Mouse (Mus musculus): ENCODE measurements around the gene Akap7. TPM values are rescaled to one million over a fixed set of nuclear protein-coding genes. Genes with fewer than 3 reads are reported as not detected.

Gene Akap7
- polyA plus RNA-seq (2016; fragmentation: Nextera tagmentation; extraction: Ambion mirVana) = 17.0 and 18.2 TPM in 2 replicates

DNA sequence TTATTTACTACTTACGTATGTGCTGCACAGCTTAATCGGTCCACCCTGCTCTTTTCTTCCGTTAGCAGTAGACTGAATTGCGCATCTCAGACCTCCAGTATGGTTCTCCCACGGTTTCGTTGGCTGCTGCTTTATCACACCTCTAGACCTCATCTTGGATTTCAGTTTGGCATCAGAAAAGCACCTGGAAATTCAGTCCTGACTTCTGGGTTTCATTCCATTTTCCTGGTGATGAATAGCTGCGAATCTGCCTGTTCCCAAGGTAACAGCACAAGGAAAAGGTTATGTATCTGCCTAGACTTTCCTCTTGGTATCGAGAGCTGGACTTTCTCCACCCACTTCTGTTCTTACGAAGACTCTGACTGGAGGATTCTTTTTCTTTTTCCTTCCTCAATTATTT is at the start of gene Akap7:
Gene Akap7, minus strand, starts transcription at position 101 of the 400 bp plus-strand sequence.
- 91% methylated on average over 9 of the region's 9 CpGs for WGBS
- no peaks in the 10 kb centered on the region for H3K9me3 ChIP-seq
- H3K4me3 ChIP-seq = no peak within 1 kb of the TSS
- no peak within 1 kb of the TSS for H3K27ac ChIP-seq (replicated peaks)
- no peaks in the 10 kb centered on the region for H3K36me3 ChIP-seq (replicated peaks)
- peaks cover under 1% of the 10 kb centered on the region; the same call in 1 of the 2 replicates for H3K27me3 ChIP-seq (replicated peaks; ENCODE audit: low read depth, poor library complexity, severe bottlenecking)
- no peak for DNase-seq (ENCODE audit: low spot score)
- no peaks in the 10 kb centered on the region for H3K4me1 ChIP-seq

DNA sequence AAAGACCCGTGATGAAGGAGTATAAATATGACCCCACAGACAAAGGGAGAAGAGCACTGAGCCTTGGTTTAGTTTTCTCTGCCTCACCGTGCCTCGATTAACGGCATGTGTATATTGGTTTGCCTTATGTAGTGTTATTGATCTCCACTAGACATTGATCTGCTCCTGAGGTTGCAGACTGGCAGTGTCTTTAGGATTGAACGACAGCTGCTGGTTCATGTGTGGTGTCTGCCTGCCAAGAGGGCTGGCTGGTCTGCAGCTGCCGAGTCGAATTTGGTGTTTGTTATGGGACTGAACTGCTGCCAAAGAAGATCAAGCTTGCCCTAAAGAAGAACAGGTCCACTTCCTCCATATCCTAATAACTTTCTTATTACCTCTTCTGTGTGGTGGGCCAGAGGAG is 46.7 kb upstream of the Akap7 start:
- Histone ChIP-seq H3K9me3 (no peaks in the 10 kb centered on the region), H3K4me1 (peaks cover 12% of the 10 kb centered on the region), H3K27me3 (replicated peaks; ENCODE audit: low read depth, poor library complexity, severe bottlenecking) (no peaks in the 10 kb centered on the region), H3K36me3 (replicated peaks) (no peaks in the 10 kb centered on the region), H3K4me3 (no peak overlapping the region), H3K27ac (replicated peaks) (no peak overlapping the region)
- 94% methylated on average over 7 of the region's 7 CpGs for WGBS
- DNase-seq (ENCODE audit: low spot score) = no peak

DNA sequence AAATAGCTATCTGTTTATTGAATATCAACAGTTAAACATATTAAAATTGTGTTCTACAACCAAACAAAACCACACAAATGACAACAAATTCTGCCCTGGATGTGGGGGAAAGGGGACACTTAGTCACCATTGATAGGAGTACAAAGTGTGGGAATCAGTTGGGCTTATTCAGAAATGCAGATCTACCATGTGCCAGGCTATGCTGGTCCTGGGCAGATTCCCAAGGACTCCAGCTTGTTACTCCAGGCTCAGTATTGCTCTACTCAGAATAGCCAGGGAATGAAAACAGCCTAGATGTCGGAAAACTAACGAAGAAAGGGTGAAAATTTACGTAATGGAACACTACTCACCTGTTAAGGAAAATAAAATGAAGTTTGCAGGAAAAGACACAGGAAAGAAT is 46.3 kb upstream of the Akap7 start:
- whole genome bisulfite sequencing = 92% methylated on average over 3 of the region's 3 CpGs
- Histone ChIP-seq H3K27ac (replicated peaks) (no peak overlapping the region), H3K9me3 (no peaks in the 10 kb centered on the region), H3K36me3 (replicated peaks) (no peaks in the 10 kb centered on the region), H3K4me1 (peaks cover 9% of the 10 kb centered on the region), H3K4me3 (no peak overlapping the region), H3K27me3 (replicated peaks; ENCODE audit: low read depth, poor library complexity, severe bottlenecking) (no peaks in the 10 kb centered on the region)
- no peak for DNase-seq (ENCODE audit: low spot score)

DNA sequence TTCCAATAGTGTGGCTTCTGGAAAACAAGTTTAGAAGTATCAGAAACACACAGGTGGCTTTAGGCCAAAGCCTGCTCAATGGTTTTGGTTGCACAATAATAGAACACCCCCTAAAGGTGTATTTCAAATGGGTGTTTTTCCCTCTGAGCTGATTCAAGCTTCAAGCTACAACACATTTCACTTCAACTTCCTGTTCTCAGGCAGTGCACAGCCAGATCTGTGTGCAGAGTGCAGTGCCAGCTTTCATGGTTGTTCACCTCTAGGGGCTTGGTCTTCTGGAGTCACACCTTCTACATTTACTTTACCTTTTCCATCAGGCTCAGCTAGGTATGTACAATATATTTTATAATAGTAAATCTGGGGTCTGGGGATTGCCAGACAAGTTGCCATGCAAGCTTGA is 35.1 kb upstream of the Akap7 start:
- DNase-seq (ENCODE audit: low spot score) = no peak
- Histone ChIP-seq H3K4me1 (no peaks in the 10 kb centered on the region), H3K27ac (replicated peaks) (no peak overlapping the region), H3K27me3 (replicated peaks; ENCODE audit: low read depth, poor library complexity, severe bottlenecking) (no peaks in the 10 kb centered on the region), H3K36me3 (replicated peaks) (no peaks in the 10 kb centered on the region), H3K9me3 (no peaks in the 10 kb centered on the region), H3K4me3 (no peak overlapping the region)

DNA sequence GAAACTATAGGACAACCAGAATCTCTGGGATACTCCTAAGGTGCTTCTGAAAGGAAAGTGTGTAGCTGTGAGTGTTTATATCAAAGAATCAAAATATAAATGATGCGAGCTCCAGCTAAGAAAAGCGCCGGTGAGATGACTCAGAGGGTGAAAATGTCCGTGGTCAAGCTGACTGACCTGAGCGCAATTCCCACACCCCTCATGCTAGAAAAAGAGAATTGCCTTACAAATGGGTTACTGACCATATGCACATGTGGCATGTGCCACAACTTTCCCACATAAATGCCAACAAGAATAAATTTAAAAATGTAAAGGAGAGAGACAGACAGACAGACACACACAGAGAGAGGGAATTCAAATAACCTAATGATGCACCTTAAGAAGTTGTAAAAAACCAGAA is 33.0 kb upstream of the Akap7 start:
- no peak overlapping the region for H3K4me3 ChIP-seq
- H3K4me1 ChIP-seq = no peaks in the 10 kb centered on the region
- no peaks in the 10 kb centered on the region for H3K9me3 ChIP-seq
- H3K36me3 ChIP-seq (replicated peaks) = no peaks in the 10 kb centered on the region
- WGBS = 94% methylated on average over 5 of the region's 5 CpGs
- H3K27ac ChIP-seq (replicated peaks) = no peak overlapping the region
- no peaks in the 10 kb centered on the region for H3K27me3 ChIP-seq (replicated peaks; ENCODE audit: low read depth, poor library complexity, severe bottlenecking)
- DNase-seq (ENCODE audit: low spot score) = no peak

DNA sequence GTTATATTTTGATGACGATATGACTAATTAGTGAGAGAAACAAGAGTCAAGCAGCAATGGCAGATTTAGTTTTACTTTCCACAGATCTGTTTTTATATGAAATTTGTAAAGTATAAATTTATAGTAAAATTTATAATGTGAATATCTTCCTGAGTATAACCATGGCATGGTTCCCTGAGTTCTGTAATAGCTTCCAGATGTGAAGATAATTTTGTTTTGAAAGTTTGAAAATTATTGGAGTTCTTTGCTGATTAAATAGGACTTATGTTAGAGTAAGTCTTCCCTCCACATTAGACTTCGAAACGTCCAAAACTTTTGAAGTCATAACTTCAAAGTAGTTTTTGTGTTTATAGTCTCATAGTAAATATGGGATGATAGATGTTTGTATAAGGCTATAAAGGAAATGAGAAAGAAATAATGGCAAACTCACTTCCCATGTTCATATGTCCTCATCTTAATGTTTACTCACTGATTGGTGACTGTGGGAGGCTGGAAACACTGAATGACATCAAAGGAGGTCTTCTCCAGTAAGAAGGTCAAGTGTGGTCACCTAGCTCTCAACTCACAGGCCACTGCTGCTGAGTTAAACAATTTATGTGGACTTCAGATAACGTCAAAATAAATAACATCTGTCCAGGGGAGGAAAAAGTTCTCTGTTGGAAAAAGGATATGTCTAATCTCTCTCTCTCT is 25.9 kb upstream of the Akap7 start:
- no peak for DNase-seq (ENCODE audit: low spot score)

DNA sequence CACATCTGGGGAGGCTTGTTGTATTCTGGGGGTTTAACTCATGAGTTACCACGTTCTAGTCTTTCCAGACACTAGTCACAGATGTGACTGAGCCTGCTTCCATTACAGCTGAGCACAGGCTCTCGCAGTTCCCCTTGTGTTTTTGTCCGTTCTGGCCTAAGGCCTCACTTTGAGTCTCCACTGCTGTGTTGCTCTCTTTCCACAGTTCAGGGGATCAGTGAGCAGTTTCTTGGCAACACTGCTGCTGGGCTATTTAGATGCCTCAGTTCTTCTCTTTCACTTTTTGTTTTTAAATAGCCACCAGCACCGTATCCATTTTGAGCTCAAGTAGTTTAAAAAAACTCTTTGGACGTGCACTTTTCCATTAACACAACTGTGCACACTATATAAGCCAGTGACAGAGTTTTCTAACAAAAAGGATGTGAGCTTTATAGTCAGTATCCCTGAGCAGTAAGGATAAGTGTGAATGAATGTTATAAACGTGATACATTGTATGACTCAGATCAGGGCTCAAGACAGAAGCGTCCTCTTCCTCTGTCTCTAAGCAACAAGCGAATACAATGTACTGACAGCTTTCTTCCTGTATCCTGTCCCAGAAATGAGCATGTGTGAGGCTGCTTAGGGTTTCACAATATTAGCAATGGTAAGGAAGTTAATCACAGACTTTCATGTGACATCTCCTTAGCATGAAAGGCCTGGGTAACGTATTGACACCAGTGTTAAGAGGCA is 23.8 kb upstream of the Akap7 start:
- WGBS = 79% methylated on average over 9 of the region's 9 CpGs

More for the DNA sequence above, 25.9 kb upstream of the Akap7 start:
- Histone ChIP-seq H3K4me3 (no peak overlapping the region), H3K4me1 (peaks cover 6% of the 10 kb centered on the region; the same call in 1 of the 2 replicates), H3K27ac (replicated peaks) (no peak overlapping the region), H3K27me3 (replicated peaks; ENCODE audit: low read depth, poor library complexity, severe bottlenecking) (no peaks in the 10 kb centered on the region), H3K36me3 (replicated peaks) (no peaks in the 10 kb centered on the region), H3K9me3 (no peaks in the 10 kb centered on the region)
- 62% methylated on average over 4 of the region's 4 CpGs for WGBS

DNA sequence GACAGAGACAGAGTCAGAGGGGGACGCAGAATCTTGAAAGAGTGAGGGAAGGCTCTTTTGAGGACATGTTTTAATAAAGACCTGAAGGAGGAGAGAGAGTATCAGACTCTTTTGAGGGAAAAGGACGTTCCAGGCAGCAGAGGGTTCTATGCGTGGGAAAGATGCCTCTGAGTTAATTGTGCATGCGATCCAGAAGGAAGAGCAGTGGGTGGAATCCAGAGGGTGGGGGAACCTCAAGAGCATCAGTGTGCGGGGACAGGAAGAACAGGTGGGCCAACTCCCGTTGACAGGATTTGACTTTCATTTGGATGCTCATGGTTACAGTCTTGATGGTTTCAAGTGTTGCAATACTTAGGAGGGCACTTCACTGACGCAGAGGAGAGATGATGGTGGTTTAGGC is 22.4 kb upstream of the Akap7 start:
- WGBS = 89% methylated on average over 7 of the region's 7 CpGs
- Histone ChIP-seq H3K36me3 (replicated peaks) (no peaks in the 10 kb centered on the region), H3K27ac (replicated peaks) (no peak overlapping the region), H3K4me3 (no peak overlapping the region), H3K9me3 (no peaks in the 10 kb centered on the region), H3K4me1 (peaks cover 6% of the 10 kb centered on the region; the same call in 1 of the 2 replicates), H3K27me3 (replicated peaks; ENCODE audit: low read depth, poor library complexity, severe bottlenecking) (no peaks in the 10 kb centered on the region)
- no peak for DNase-seq (ENCODE audit: low spot score)

More for the DNA sequence above, 23.8 kb upstream of the Akap7 start:
- no peaks in the 10 kb centered on the region for H3K27me3 ChIP-seq (replicated peaks; ENCODE audit: low read depth, poor library complexity, severe bottlenecking)
- H3K27ac ChIP-seq (replicated peaks) = no peak overlapping the region
- peaks cover 6% of the 10 kb centered on the region; the same call in 1 of the 2 replicates for H3K4me1 ChIP-seq
- no peaks in the 10 kb centered on the region for H3K36me3 ChIP-seq (replicated peaks)
- H3K4me3 ChIP-seq = no peak overlapping the region
- no peaks in the 10 kb centered on the region for H3K9me3 ChIP-seq
- no peak for DNase-seq (ENCODE audit: low spot score)

DNA sequence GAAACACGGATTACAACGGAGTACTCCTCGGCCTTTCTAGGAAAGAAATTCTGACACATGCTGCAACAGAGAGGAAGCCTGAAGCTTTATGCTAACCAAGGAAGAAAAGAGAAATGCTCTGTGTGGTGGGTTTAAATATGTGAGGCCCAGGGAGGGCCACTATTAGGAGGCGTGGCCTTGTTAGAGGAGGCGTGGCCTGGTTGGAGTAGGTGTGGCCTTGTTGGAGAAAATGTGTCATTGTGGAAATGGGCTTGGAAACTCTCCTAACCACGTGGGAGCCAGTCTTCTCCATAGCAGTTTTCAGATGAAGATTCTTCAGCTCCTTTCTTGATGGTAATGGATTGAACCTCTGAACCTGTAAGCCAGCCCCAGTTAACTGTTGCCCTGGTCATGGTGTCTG is 19.8 kb upstream of the Akap7 start:
- no peaks in the 10 kb centered on the region for H3K27me3 ChIP-seq (replicated peaks; ENCODE audit: low read depth, poor library complexity, severe bottlenecking)
- no peaks in the 10 kb centered on the region for H3K9me3 ChIP-seq
- no peaks in the 10 kb centered on the region for H3K4me1 ChIP-seq
- WGBS = 80% methylated on average over 6 of the region's 6 CpGs
- no peak for DNase-seq (ENCODE audit: low spot score)
- no peak overlapping the region for H3K27ac ChIP-seq (replicated peaks)
- no peak overlapping the region for H3K4me3 ChIP-seq
- H3K36me3 ChIP-seq (replicated peaks) = no peaks in the 10 kb centered on the region

DNA sequence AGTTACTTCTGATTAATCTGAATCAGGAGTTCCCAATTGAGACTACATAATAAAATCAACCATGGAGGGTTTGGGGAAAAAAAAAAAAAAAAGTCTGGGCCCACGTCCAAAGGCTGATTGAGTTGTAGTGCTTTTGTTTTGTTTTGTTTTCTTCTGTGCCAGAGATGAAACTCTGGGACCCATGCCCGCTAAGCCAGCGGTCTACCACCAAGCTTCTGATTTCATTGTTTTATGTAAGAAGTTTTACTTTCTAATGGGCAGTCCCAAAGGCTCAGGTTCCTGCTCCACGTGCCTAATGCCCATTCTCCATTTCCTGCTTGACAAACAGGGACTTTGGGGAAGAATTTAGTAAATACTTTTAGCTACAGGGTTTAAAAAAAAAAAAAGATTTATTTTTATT is 18.0 kb upstream of the Akap7 start:
- WGBS = 78% methylated on average over 4 of the region's 4 CpGs
- Histone ChIP-seq H3K4me3 (no peak overlapping the region), H3K36me3 (replicated peaks) (no peaks in the 10 kb centered on the region), H3K27me3 (replicated peaks; ENCODE audit: low read depth, poor library complexity, severe bottlenecking) (no peaks in the 10 kb centered on the region), H3K27ac (replicated peaks) (no peak overlapping the region), H3K4me1 (peaks cover 4% of the 10 kb centered on the region), H3K9me3 (no peaks in the 10 kb centered on the region)
- DNase-seq (ENCODE audit: low spot score) = no peak

DNA sequence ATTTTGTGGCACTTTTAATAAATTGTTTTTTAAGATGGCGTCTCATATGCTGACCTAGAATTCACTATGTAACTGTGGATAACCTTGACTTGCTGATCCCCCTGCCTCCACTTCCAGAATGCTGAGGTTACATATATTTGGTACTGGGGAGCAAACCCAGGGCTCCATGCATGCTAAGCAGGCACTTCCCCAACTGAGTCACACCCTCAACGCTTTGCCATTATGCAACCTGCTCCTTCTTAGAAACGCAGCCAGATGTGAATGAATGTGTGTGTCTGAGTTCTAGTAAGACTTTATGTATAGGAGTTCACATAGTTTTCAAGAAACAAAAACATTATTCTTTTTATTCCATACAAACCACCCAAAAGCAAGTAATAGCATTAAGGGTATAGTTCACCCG is 13.5 kb upstream of the Akap7 start:
- DNase-seq (ENCODE audit: low spot score) = no peak
- H3K4me3 ChIP-seq = no peak overlapping the region
- WGBS = 88% methylated on average over 4 of the region's 4 CpGs
- no peak overlapping the region for H3K27ac ChIP-seq (replicated peaks)
- peaks cover 4% of the 10 kb centered on the region for H3K4me1 ChIP-seq
- H3K9me3 ChIP-seq = no peaks in the 10 kb centered on the region
- H3K27me3 ChIP-seq (replicated peaks; ENCODE audit: low read depth, poor library complexity, severe bottlenecking) = no peaks in the 10 kb centered on the region
- H3K36me3 ChIP-seq (replicated peaks) = no peaks in the 10 kb centered on the region

DNA sequence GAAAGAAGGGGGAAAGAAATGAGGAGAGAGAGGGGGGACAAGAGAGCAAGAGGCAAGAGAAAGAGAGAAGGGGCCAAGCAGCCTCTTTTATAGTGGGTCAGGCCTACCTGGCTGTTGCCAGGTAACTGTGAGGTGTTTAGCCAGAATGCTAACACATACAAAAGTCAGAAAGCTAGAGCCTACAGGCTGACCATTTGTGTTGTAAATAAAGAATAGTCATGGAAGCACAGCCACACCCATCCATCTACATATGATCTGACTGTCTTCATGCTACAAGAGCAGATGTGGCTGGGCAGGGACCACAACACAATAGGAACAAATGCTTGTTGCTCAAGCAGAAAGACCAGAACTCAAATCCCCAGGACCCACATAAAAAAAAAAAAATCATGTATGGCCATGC is 11.9 kb upstream of the Akap7 start:
- no peak overlapping the region for H3K4me3 ChIP-seq
- DNase-seq (ENCODE audit: low spot score) = no peak
- H3K27me3 ChIP-seq (replicated peaks; ENCODE audit: low read depth, poor library complexity, severe bottlenecking) = no peaks in the 10 kb centered on the region
- no peaks in the 10 kb centered on the region for H3K36me3 ChIP-seq (replicated peaks)
- no peaks in the 10 kb centered on the region for H3K9me3 ChIP-seq
- H3K27ac ChIP-seq (replicated peaks) = no peak overlapping the region
- peaks cover 8% of the 10 kb centered on the region for H3K4me1 ChIP-seq

DNA sequence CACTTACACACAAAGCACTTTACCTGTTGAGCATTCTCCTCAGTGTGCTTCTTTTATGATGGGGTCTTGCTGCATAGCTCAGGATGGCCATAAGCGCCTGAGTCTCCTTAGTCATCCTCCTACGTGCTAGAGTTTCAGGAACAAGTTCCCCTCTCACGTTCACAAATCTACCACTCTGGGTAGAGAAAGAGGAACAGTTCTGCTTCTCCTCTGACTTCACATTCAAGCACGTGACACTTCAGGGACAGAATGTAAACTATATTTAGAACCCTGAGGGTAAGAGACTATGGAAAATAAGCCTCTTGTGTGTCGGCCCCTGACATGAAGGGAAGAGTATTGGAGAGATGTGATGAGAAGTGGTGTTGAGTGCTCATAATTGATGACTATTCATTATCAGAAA is 10.7 kb upstream of the Akap7 start:
- no peak for DNase-seq (ENCODE audit: low spot score)
- H3K36me3 ChIP-seq (replicated peaks) = no peaks in the 10 kb centered on the region
- WGBS = 81% methylated on average over 5 of the region's 5 CpGs
- no peak overlapping the region for H3K4me3 ChIP-seq
- no peak overlapping the region for H3K27ac ChIP-seq (replicated peaks)
- H3K27me3 ChIP-seq (replicated peaks; ENCODE audit: low read depth, poor library complexity, severe bottlenecking) = no peaks in the 10 kb centered on the region
- no peaks in the 10 kb centered on the region for H3K9me3 ChIP-seq
- H3K4me1 ChIP-seq = peaks cover 13% of the 10 kb centered on the region
